Mouse (Mus musculus) embryonic fibroblast, embryonic 13.5 days (primary cell): ENCODE results near the gene Prdx3.

Experiments used
- CTCF ChIP-seq: IDR thresholded peaks from 2 replicates; pipeline ENCODE4 v1.5.1; 2011; ENCODE audit warnings: mild to moderate bottlenecking, control low read depth, low read length, moderate library complexity, borderline replicate concordance; ENCODE audit not compliant: insufficient read depth
- POLR2A ChIP-seq: IDR thresholded peaks from 2 replicates; pipeline ENCODE4 v1.6.1; 2011; ENCODE audit warnings: low read depth, mild to moderate bottlenecking, control low read depth, low read length, moderate library complexity

DNA sequence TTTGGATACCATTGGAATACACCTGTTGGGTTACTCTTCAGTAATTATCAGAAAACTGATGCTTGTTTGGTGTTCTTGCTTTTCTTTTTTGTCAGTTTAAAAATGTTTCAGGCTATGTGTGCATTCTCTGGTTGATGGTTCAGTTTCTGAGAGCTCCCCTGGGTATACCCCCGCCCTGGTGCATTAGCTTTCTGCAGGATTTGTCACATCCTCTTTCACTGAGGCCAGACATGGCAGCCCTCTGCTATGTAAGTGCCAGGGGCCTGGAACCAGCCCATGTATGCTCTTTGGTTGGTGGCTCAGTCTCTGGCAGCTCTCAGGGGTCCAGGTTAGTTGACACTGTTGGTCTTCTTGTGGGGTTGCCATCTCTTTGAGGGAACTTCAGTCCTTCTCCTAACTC, 29.6 kb upstream of the Prdx3 start:
- TF ChIP-seq CTCF (no peak), POLR2A (no peak)
